Mouse (Mus musculus): ENCODE results near the gene Sec62. TPM values are rescaled to one million over a fixed set of nuclear protein-coding genes. Genes with fewer than 3 reads are reported as not detected.

Sec62 gene
- polyA plus RNA-seq, 1 experiment from 2014 or later, result 102 TPM

Other genes with a start within 250 kb of the Sec62 start
- gene Mecom, start 244.9 kb upstream of the Sec62 start, polyA plus RNA-seq (2014; fragmentation: Nextera tagmentation; extraction: Ambion mirVana), result 4.6 and 10.1 TPM in 2 replicates
- gene Actrt3, start 192.9 kb upstream of the Sec62 start, polyA plus RNA-seq (2014; fragmentation: Nextera tagmentation; extraction: Ambion mirVana), result 0.15 and 0.38 TPM in 2 replicates
- 32.8 and 41.8 TPM in 2 replicates for gene Mynn, start 190.8 kb upstream of the Sec62 start, polyA plus RNA-seq (2014; fragmentation: Nextera tagmentation; extraction: Ambion mirVana)
- not detected in 2 replicates for gene Lrriq4, start 148.4 kb upstream of the Sec62 start, polyA plus RNA-seq (2014; fragmentation: Nextera tagmentation; extraction: Ambion mirVana)
- 0.82 and 1.1 TPM in 2 replicates for gene Lrrc34, start 145.0 kb upstream of the Sec62 start, polyA plus RNA-seq (2014; fragmentation: Nextera tagmentation; extraction: Ambion mirVana)
- not detected in 2 replicates for gene Lrrc31, start 93.0 kb upstream of the Sec62 start, polyA plus RNA-seq (2014; fragmentation: Nextera tagmentation; extraction: Ambion mirVana)
- gene Samd7, start 46.6 kb upstream of the Sec62 start, polyA plus RNA-seq (2014; fragmentation: Nextera tagmentation; extraction: Ambion mirVana), result 0.19 TPM in 1 of 2 replicates, not detected in the other
- gene Gpr160, start 63.1 kb downstream of the Sec62 start, polyA plus RNA-seq (2014; fragmentation: Nextera tagmentation; extraction: Ambion mirVana), result 0.34 and 0.91 TPM in 2 replicates
- gene Phc3, start 176.5 kb downstream of the Sec62 start, polyA plus RNA-seq (2014; fragmentation: Nextera tagmentation; extraction: Ambion mirVana), result 9.2 and 9.3 TPM in 2 replicates
- gene Prkci, start 202.9 kb downstream of the Sec62 start, polyA plus RNA-seq (2014; fragmentation: Nextera tagmentation; extraction: Ambion mirVana), result 19.3 and 34.4 TPM in 2 replicates